In genomic region chr17:34592581-34593549, GRCm38 (mm10) we compare ENCODE assay signal across 8 mouse cellular contexts. TPM values are rescaled to one million over a fixed set of nuclear protein-coding genes. Genes with fewer than 3 reads are reported as not detected.
DNase-seq lines count a peak whose midpoint lies in the region; ATAC-seq and TF ChIP-seq lines count a peak whose summit lies in the region.

No protein-coding gene starts in this region.

- H3K4me3 ChIP-seq in left cerebral cortex, adult 2 months, result peak overlapping the region; percentile 70
- H3K4me3 ChIP-seq in embryonic facial prominence, embryonic 15.5 days (replicated peaks), result peak overlapping the region; percentile 78
- H3K4me3 ChIP-seq in intestine, embryonic 14.5 days (ENCODE audit: low read depth, low read length), result peak overlapping the region; percentile 83
- peak overlapping the region; percentile 86 for H3K4me3 ChIP-seq in lung, postnatal 0 days (ENCODE audit: low read depth, low read length)
- H3K4me3 ChIP-seq in stomach, embryonic 16.5 days (replicated peaks; ENCODE audit: low read length), result peak overlapping the region; percentile 91

- H3K9ac ChIP-seq in embryonic facial prominence, embryonic 15.5 days, result peak overlapping the region; percentile 93
- H3K9ac ChIP-seq in intestine, embryonic 14.5 days (ENCODE audit: low read length), result peak overlapping the region; percentile 91
- H3K9ac ChIP-seq in lung, postnatal 0 days (replicated peaks; ENCODE audit: low read depth), result peak overlapping the region; percentile 84
- H3K9ac ChIP-seq in stomach, embryonic 16.5 days (ENCODE audit: low read length), result peak overlapping the region; percentile 99

- H3K4me2 ChIP-seq in embryonic facial prominence, embryonic 15.5 days (replicated peaks), result peak overlapping the region; percentile 78
- peak overlapping the region; percentile 98 for H3K4me2 ChIP-seq in intestine, embryonic 14.5 days (ENCODE audit: low read length)
- H3K4me2 ChIP-seq in lung, postnatal 0 days (replicated peaks; ENCODE audit: low read depth, low read length), result peak overlapping the region; percentile 96
- peak overlapping the region; percentile 73 for H3K4me2 ChIP-seq in stomach, embryonic 16.5 days (ENCODE audit: low read depth, low read length)

- H3K36me3 ChIP-seq in embryonic facial prominence, embryonic 15.5 days, result peaks cover 20% of the 10 kb centered on the region
- peaks cover 24% of the 10 kb centered on the region for H3K36me3 ChIP-seq in intestine, embryonic 14.5 days (ENCODE audit: control insufficient read depth, insufficient read depth, low read length)
- H3K36me3 ChIP-seq in lung, postnatal 0 days (ENCODE audit: insufficient read depth, low read length), result peaks cover 11% of the 10 kb centered on the region; the same call in 1 of the 2 replicates
- peaks cover 14% of the 10 kb centered on the region; the same call in 1 of the 2 replicates for H3K36me3 ChIP-seq in stomach, embryonic 16.5 days (ENCODE audit: control insufficient read depth, insufficient read depth, low read length)

- DNase-seq in left cerebral cortex, adult 2 months (ENCODE audit: extremely low spot score in 1 of 2, low spot score in 2 of 2), result peak in 1 of 2 experiments; percentile 36
- DNase-seq in left cerebral cortex, postnatal 36 days (ENCODE audit: low spot score in 2 of 2), result no peak
- DNase-seq in ZHBTc4 (ENCODE audit: low read depth, low spot score), result peak; percentile 63
- DNase-seq in intestine, embryonic 14.5 days (ENCODE audit: low spot score), result peak; percentile 77
- DNase-seq in lung, postnatal 0 days (ENCODE audit: low spot score), result peak; percentile 69
- no peak for DNase-seq in ovary, postnatal 36 days (ENCODE audit: low spot score)

- no peak for TF ChIP-seq EP300 in lung, postnatal 0 days (IDR thresholded peaks at IDR 0.05)

- H3K9me3 ChIP-seq in embryonic facial prominence, embryonic 15.5 days (replicated peaks), result no peaks in the 10 kb centered on the region
- H3K9me3 ChIP-seq in intestine, embryonic 14.5 days (ENCODE audit: control insufficient read depth, low read length), result no peaks in the 10 kb centered on the region
- H3K9me3 ChIP-seq in lung, postnatal 0 days (ENCODE audit: low read length), result no peaks in the 10 kb centered on the region
- H3K9me3 ChIP-seq in stomach, embryonic 16.5 days (replicated peaks; ENCODE audit: control insufficient read depth, low read length), result no peaks in the 10 kb centered on the region

- peak; percentile 9 for ATAC-seq in embryonic facial prominence, embryonic 15.5 days (ENCODE audit: insufficient number of reproducible peaks, low FRiP score, low TSS enrichment, low read depth)
- ATAC-seq in intestine, embryonic 14.5 days (replicated peaks; ENCODE audit: low FRiP score, low TSS enrichment, low read depth), result peak; percentile 17; the same call in 1 of the 2 replicates
- ATAC-seq in lung, postnatal 0 days, result no peak
- 0 out of 2 replicates have a peak, but pooled peaks have one; percentile 0 for ATAC-seq in stomach, embryonic 16.5 days (ENCODE audit: insufficient read depth, low FRiP score)

- peak overlapping the region; percentile 98 for H3K27ac ChIP-seq in left cerebral cortex, adult 2 months
- H3K27ac ChIP-seq in embryonic facial prominence, embryonic 15.5 days (replicated peaks), result peak overlapping the region; percentile 98
- H3K27ac ChIP-seq in intestine, embryonic 14.5 days (ENCODE audit: low read depth), result peak overlapping the region; percentile 95
- H3K27ac ChIP-seq in lung, postnatal 0 days (ENCODE audit: low read length), result peak overlapping the region; percentile 97
- H3K27ac ChIP-seq in stomach, embryonic 16.5 days (ENCODE audit: low read length), result peak overlapping the region; percentile 99

- H3K4me1 ChIP-seq in embryonic facial prominence, embryonic 15.5 days, result peaks cover 80% of the 10 kb centered on the region
- H3K4me1 ChIP-seq in intestine, embryonic 14.5 days (replicated peaks; ENCODE audit: control insufficient read depth, insufficient read depth, low read length), result peaks cover 57% of the 10 kb centered on the region
- peaks cover 32% of the 10 kb centered on the region; the same call in 1 of the 2 replicates for H3K4me1 ChIP-seq in lung, postnatal 0 days (ENCODE audit: insufficient read depth, low read depth, low read length)
- peaks cover 67% of the 10 kb centered on the region for H3K4me1 ChIP-seq in stomach, embryonic 16.5 days (ENCODE audit: control insufficient read depth, insufficient read depth, low read length)

- under 1% methylated on average over 30 of the region's 32 CpGs for WGBS in embryonic facial prominence, embryonic 15.5 days
- 1% methylated on average over 27 of the region's 32 CpGs for WGBS in intestine, embryonic 14.5 days
- WGBS in lung, postnatal 0 days, result under 1% methylated on average over 26 of the region's 32 CpGs
- WGBS in stomach, embryonic 16.5 days, result 1% methylated on average over 32 of the region's 32 CpGs

- TF ChIP-seq CTCF in left cerebral cortex, adult 2 months (IDR thresholded peaks at IDR 0.05), result no peak
- no peak for TF ChIP-seq CTCF in lung, postnatal 0 days (IDR thresholded peaks at IDR 0.05)

- intact Hi-C loops in left cerebral cortex, adult 2 months (cut with DNase I), result loop anchor here (1.0 to 5.0 kb wide), 2 partner anchors 9 to 561 kb away; partner anchors contain the start of genes Rxrb and Slc39a7
- intact Hi-C loops in left cerebral cortex, postnatal 36 days (cut with DNase I), result loop anchor here (1.0 to 10.0 kb wide), 4 partner anchors 10 to 644 kb away; partner anchors contain the start of genes Col11a2, Nfkbil1, Rnf5 and Rxrb

- no peaks in the 10 kb centered on the region for H3K27me3 ChIP-seq in embryonic facial prominence, embryonic 15.5 days
- no peaks in the 10 kb centered on the region for H3K27me3 ChIP-seq in intestine, embryonic 14.5 days (replicated peaks; ENCODE audit: control insufficient read depth, insufficient read depth, low read length)
- no peaks in the 10 kb centered on the region for H3K27me3 ChIP-seq in lung, postnatal 0 days (replicated peaks; ENCODE audit: insufficient read depth, low read length)
- H3K27me3 ChIP-seq in stomach, embryonic 16.5 days (ENCODE audit: control insufficient read depth, insufficient read depth, low read length), result no peaks in the 10 kb centered on the region

RNA-seq across cellular contexts. Expression of gene Pbx2, which starts 1.8 kb away (rescaled TPM):
- total RNA-seq in left cerebral cortex, adult 2 months (2021), result 10 to 100 TPM; 49.6 to 68.5 TPM
- 10 to 100 TPM; 53.2 to 58.4 TPM for total RNA-seq in left cerebral cortex, postnatal 36 days (2021)
- 11.0 and 13.3 TPM in 2 replicates for polyA plus RNA-seq in embryonic facial prominence, embryonic 15.5 days (2015; fragmentation: Nextera tagmentation; extraction: Ambion mirVana)
- polyA plus RNA-seq in intestine, embryonic 14.5 days (2014; fragmentation: Nextera tagmentation; extraction: Ambion mirVana), result 12.0 and 13.7 TPM in 2 replicates
- polyA plus RNA-seq in lung, postnatal 0 days (2015; fragmentation: Nextera tagmentation; extraction: Ambion mirVana), result 15.0 and 15.6 TPM in 2 replicates
- 6.8 and 8.4 TPM in 2 replicates for polyA plus RNA-seq in stomach, embryonic 16.5 days (2015; fragmentation: Nextera tagmentation; extraction: Ambion mirVana)

RNA-seq across cellular contexts. Expression of gene Gpsm3, which starts 3.3 kb away (rescaled TPM):
- 1 to 10 TPM; 1.8 to 3.3 TPM for total RNA-seq in left cerebral cortex, adult 2 months (2021)
- 1 to 10 TPM; 2.6 to 2.9 TPM for total RNA-seq in left cerebral cortex, postnatal 36 days (2021)
- polyA plus RNA-seq in embryonic facial prominence, embryonic 15.5 days (2015; fragmentation: Nextera tagmentation; extraction: Ambion mirVana), result 8.5 and 9.7 TPM in 2 replicates
- polyA plus RNA-seq in intestine, embryonic 14.5 days (2014; fragmentation: Nextera tagmentation; extraction: Ambion mirVana), result 10.3 and 12.6 TPM in 2 replicates
- 34.7 and 41.0 TPM in 2 replicates for polyA plus RNA-seq in lung, postnatal 0 days (2015; fragmentation: Nextera tagmentation; extraction: Ambion mirVana)
- 9.3 and 10.4 TPM in 2 replicates for polyA plus RNA-seq in stomach, embryonic 16.5 days (2015; fragmentation: Nextera tagmentation; extraction: Ambion mirVana)

RNA-seq across cellular contexts. Expression of gene Ager, which starts 4.8 kb away (rescaled TPM):
- 1 to 10 TPM in 1 of 2 experiments, under 1 TPM in 1; 0.47 to 1.2 TPM for total RNA-seq in left cerebral cortex, adult 2 months (2021)
- total RNA-seq in left cerebral cortex, postnatal 36 days (2021), result under 1 TPM; 0.30 to 0.75 TPM
- 3.3 and 3.7 TPM in 2 replicates for polyA plus RNA-seq in embryonic facial prominence, embryonic 15.5 days (2015; fragmentation: Nextera tagmentation; extraction: Ambion mirVana)
- polyA plus RNA-seq in intestine, embryonic 14.5 days (2014; fragmentation: Nextera tagmentation; extraction: Ambion mirVana), result 2.3 and 2.9 TPM in 2 replicates
- polyA plus RNA-seq in lung, postnatal 0 days (2015; fragmentation: Nextera tagmentation; extraction: Ambion mirVana), result 3,782 and 4,046 TPM in 2 replicates
- polyA plus RNA-seq in stomach, embryonic 16.5 days (2015; fragmentation: Nextera tagmentation; extraction: Ambion mirVana), result 2.7 and 3.0 TPM in 2 replicates

RNA-seq across cellular contexts. Expression of gene Rnf5, which starts 10.6 kb away (rescaled TPM):
- total RNA-seq in left cerebral cortex, adult 2 months (2021), result 10 to 100 TPM; 70.7 to 71.5 TPM
- total RNA-seq in left cerebral cortex, postnatal 36 days (2021), result 10 to 100 TPM; 66.9 to 72.0 TPM
- 117 and 119 TPM in 2 replicates for polyA plus RNA-seq in embryonic facial prominence, embryonic 15.5 days (2015; fragmentation: Nextera tagmentation; extraction: Ambion mirVana)
- polyA plus RNA-seq in intestine, embryonic 14.5 days (2014; fragmentation: Nextera tagmentation; extraction: Ambion mirVana), result 109 and 110 TPM in 2 replicates
- 81.5 and 84.1 TPM in 2 replicates for polyA plus RNA-seq in lung, postnatal 0 days (2015; fragmentation: Nextera tagmentation; extraction: Ambion mirVana)
- polyA plus RNA-seq in stomach, embryonic 16.5 days (2015; fragmentation: Nextera tagmentation; extraction: Ambion mirVana), result 129 and 141 TPM in 2 replicates

RNA-seq across cellular contexts. Expression of gene Agpat1, which starts 11.2 kb away (rescaled TPM):
- total RNA-seq in left cerebral cortex, adult 2 months (2021), result 100 to 1,000 TPM; 156 to 166 TPM
- 100 to 1,000 TPM; 161 to 177 TPM for total RNA-seq in left cerebral cortex, postnatal 36 days (2021)
- 57.6 and 61.2 TPM in 2 replicates for polyA plus RNA-seq in embryonic facial prominence, embryonic 15.5 days (2015; fragmentation: Nextera tagmentation; extraction: Ambion mirVana)
- polyA plus RNA-seq in intestine, embryonic 14.5 days (2014; fragmentation: Nextera tagmentation; extraction: Ambion mirVana), result 59.7 and 62.3 TPM in 2 replicates
- 35.7 and 40.0 TPM in 2 replicates for polyA plus RNA-seq in lung, postnatal 0 days (2015; fragmentation: Nextera tagmentation; extraction: Ambion mirVana)
- 42.6 TPM in 2 replicates for polyA plus RNA-seq in stomach, embryonic 16.5 days (2015; fragmentation: Nextera tagmentation; extraction: Ambion mirVana)

Comparison
In these comparisons a context has a peak if more than half of its experiments do, and no peak if none do; other contexts are left out.
1. DNase-seq: peak in ZHBTc4 (single experiment), intestine, embryonic 14.5 days (single experiment) and lung, postnatal 0 days (single experiment); none in left cerebral cortex, postnatal 36 days (0 of 2) and ovary, postnatal 36 days (single experiment).
2. RNA of gene Ager, which starts 4.8 kb away (polyA plus RNA-seq): 3,782 to 4,046 TPM in lung, postnatal 0 days; 3.3 to 3.7 TPM in embryonic facial prominence, embryonic 15.5 days, 2.7 to 3.0 TPM in stomach, embryonic 16.5 days and 2.3 to 2.9 TPM in intestine, embryonic 14.5 days; every median in the first group is over 100 times any median in the second.
3. Peak in every context shown above with its lines, with median percentiles within 50 percentile points of each other: H3K27ac ChIP-seq, H3K4me3 ChIP-seq, H3K4me2 ChIP-seq and H3K9ac ChIP-seq.